Mouse (Mus musculus) lung, postnatal 36 days (tissue): Measurements from ENCODE around the gene A930017K11Rik.

Source experiments
- DNase-seq: peaks from one replicate; pipeline ENCODE4 v3.0.0; 2022; ENCODE audit warnings: mixed read lengths

A930017K11Rik gene

DNA sequence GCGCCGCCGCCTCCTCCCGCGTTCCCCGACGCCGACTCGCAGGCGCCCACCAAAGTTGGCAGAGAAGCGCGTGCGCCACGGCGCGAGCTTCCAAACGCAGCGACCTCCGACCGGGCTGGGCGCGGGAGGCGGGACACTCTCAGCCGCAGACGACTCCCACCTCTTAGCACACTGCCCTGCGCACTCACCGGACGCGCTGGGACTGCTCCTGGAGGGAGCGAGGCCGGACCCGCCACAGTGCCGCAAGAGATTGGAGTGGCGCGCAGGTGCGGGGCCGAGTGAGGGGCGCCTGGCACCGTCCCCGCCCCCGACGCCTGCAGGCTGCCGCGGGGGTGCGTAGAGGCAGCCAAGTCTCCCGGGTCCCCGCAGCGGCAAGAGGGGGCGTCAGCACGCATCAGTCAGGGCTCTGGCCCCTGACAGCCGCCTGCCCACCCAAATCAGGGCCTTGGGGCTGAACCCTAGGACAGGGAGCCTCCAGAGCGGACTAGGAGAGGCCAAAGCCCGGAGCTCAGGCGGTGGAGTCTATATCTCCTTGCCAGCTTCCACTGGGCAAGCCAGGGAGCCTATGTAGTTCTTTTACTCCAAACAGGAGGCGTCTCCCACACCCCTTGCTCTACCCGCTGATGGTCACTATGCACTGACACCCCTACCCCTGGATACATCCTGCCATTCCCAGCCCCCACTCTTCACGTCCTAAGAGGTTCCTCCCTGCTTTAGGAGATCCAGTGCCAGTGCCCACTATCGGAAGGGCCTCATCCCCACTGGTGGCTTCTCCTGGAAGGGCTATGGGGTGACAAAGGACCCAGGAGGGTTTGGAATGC is at the start of gene A930017K11Rik:
Gene A930017K11Rik (minus strand): TSS at position 763 of the 821 bp plus-strand sequence.
- no peak for DNase-seq

DNA sequence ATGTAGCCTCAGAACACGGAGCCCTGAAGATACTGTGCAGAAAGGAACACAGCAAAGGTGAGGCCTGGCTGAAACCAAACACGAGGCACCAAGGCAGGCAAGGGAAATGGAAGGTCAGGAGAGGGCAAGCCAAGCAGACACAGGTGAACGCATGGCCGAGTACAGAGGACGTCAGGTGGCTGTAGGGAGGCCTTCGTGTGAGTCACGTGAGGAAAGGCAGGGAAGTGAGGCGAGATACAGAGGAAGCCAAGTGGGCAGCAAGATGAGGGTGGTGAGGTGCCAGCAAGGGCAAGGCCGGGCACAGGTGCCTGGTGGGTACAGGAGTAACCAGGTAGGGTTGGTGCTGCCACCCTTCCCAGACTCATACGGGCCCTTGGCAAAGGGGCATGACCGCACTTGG is 46.1 kb upstream of the A930017K11Rik start:
- no peak for DNase-seq

DNA sequence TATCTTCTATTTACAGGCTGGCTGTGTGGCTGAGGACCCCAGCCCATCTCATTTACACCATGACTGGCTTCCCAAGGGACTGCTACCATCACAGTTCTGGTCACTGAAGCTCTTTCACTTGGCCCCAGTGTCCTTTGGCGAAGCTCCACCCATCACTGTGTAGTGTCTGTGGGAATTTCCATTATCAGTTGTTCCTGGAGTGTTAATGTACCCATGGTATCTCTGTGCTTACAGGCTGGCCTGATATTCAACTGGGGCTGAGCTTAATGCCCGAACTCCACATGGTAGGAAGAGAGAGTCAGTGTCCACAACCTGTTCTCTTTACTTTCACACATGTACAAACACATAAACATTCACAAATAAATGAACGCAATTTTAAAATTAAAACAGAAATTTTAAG is 41.1 kb upstream of the A930017K11Rik start:
- DNase-seq = no peak

DNA sequence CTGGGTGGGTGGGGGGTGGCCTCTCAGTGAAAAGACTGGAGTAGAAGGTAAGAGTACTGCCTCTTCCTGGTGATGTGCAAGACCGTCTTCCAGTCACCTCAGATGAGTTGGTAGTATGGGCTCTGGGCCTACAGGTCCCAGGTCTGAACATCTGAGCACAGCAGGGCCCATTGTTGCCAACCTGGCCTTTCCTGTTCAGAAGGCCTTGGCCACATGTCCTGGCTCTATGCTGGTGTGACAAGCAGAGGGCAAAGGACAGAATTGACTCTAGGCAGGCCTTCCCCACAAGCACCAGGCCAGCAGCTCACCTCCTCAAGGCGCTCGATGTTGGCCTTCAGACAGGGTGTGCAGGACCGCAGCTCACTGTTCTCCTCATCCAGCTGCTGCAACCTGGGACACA is 39.9 kb upstream of the A930017K11Rik start:
- no peak for DNase-seq

DNA sequence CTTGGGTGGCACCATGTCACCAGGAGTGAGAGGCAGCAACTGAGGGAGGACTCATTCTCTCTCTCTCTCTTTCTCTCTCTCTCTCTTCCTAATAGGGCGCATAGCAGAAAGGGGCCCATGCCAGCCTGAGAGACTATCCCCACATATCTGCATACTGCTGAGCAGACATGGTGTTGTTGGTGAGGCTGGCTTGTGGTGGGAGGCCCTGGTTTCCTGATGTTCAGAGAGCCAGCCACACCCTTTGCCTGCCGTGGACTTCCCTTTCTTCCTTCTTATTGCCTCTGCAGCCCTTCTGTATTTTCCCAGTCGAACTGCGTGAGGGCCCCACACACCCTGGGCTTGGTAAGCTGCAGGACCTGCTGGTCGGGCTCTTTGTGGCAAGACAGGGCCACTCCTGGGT is 38.0 kb upstream of the A930017K11Rik start:
- DNase-seq = peak; percentile 37

DNA sequence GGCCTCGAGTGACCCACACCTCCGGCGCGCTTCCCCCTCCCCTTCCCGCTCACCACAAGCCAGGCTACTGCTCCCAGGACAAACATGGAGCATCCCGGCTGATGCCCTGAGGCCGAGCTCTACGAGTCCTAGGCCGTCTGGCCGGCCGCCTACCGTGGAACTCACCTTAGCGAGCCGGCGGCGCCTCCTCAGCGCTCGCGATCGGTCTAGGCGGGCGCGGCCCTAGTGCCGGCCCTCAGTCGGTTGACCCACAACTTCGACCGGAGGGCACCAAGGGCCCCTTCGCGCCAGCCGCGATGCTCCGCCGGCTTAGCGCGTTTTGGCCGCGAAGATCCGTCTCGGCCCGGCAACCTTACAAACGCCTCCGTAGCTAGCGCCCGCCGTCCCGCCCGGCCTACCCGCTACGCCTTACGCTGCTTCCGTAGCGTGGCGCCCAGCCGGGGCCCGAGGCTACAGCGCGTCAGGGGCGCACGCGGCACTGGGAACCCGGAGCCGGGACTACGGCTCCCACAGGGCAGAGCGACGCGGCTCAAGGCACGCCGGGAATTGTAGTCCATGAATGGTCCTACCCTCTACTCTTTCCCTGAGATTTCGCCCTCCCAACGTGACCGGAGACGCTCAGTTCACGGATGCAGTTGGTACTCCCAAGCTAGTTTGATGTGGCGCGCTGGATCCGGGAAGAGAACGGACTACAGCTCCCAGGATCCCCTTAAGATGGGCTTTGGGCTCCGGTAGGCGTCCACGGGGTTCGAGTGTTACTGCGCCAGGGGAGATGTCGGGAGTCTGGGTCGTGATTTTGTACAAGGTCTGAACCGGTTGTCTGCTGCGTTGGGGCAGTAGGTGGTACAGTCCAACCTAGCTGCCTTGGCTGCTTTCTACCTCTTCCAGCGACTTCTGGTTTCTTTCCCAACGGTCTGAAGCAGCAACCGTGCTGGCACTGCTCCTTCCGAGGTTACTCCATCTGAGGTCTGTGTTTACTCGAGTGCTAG is 33.2 kb upstream of the A930017K11Rik start, which contains the start of gene Capn15:
Gene Capn15 (minus strand): TSS at position 491 of the 989 bp plus-strand sequence.
- DNase-seq = peak; percentile 96

DNA sequence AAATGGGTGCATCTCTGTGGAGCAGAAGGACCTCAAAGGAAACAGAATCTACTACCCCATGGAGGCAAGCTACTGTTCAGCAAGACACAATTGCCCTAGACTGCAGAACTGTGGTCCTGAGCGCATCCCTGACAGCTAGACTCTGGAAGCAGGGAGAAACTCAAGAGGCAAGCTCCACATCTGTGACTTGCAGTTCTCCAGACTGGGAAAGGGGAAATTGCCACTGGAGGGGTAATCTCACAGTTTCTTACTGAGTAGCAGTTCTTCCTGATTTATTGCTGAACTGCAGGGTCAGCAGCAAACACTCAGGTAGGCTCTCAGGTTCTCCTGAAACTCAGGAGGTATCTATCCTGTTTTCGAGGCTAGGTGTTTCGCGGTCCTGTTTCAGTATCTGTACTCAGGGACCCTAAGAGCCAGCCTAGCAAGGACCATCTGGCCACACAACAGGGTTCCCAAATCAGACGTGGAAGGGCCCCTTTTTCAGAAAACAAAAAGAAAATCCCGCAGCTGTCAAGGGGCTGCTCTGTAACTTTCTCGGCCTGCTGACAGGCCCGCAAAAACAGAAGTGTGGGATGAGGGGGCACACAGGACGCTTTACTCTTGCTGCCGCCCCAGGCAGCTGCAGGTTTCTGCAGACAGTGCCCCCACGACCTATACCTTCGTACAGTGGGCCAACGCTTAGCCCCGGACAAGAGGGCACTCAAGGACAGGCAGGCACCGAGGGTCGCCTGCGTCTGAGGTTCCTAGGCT is 32.4 kb upstream of the A930017K11Rik start:
- DNase-seq = no peak

DNA sequence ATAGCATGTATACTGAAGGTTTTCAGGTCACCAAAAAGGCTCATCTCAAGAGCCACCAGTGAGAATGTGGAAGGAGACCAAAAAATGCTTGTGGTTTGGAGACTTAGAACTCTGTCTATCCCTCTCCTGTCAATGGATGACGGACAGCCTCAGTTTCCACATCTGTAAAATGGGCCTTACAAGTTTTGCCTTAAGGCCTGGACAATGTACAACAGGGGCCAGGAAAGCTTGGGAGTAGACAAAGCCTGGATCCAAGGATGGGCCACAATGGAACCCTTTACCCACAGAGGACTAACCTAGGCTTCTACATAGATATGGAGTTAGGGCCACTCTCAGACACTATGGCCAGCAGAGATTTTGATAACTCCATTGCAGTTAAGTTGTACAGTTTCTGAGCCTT is 31.7 kb upstream of the A930017K11Rik start:
- DNase-seq = no peak

DNA sequence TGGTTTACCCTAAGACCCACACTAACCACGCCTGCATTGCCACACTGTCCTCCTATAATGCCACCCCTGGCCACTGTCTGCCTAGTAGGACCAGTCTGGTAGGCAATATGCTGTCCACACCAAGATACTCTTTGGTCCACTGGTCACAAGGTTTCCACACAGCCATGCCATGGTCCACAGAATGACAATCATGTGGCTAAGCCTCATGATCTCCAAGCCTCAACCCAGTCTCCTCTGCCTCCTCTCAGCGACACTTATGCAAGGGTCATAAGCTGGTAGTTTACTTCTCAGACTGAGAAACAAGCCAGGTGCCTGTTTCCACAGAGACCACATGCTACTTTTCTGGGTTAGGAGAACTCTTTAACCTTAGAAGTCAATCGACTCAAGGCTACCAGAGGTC is 30.5 kb upstream of the A930017K11Rik start:
- DNase-seq = peak; percentile 54

DNA sequence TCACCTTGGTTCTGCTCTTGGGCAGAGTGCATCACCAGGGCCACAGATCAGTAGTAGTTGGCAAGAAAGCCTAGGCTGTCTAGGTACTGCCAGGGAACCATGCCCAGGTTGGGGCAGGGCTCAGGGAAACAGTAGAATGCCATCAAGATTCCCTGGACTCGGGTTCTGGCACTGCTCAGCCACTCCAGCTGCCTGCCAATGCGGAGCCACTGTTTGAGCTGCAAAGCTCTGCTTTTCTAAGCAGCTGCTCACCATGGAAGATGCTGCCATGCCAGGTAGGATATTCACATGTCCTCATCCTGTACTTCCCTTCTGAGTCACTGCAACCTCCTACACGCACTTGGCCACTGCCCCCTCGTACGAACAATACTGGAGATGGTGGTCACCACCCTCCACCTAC is 28.5 kb upstream of the A930017K11Rik start:
- peak; percentile 14 for DNase-seq

DNA sequence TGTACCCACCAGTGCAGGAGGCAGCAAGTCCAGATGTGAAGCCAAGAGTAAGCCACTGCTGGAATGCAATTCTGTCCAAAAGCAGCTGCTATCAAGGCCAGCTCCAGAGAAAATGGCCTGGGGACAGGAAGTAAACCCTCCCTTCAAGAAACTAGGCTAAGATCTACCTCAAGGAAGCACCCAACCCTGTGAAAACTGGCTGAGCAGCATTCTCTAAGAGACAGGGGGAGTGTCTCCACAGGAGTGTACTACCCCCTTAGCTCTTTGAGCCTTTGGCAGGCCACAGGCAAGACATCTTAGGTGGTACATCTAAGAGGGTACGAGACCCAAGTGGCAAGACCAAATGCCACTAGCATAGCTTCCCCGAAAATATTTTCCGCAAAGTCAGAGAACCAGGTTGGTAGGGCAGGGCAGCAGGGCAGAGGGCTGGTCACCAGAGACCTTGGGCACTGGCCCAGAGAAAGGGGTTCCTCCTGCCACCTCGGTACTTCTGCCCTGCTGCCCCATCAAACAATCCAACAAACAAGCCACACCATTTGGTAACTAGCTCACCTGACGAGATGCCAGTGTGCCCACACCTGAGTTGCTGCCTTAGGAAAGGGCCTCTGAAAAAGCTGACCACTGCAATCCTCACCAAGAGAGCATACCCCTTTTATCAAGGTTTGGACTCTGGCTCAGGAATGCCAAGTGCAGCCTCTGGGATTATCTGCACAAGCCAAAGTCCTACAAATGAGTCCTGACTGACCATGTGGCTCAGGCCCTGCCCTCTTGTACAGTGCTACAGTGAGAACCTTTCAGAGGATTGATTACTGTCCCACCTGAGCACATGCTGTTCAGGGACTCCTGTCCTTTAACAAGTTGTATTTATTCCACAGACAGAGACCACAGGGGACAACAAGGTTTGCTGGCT is 27.7 kb upstream of the A930017K11Rik start:
- DNase-seq = no peak

DNA sequence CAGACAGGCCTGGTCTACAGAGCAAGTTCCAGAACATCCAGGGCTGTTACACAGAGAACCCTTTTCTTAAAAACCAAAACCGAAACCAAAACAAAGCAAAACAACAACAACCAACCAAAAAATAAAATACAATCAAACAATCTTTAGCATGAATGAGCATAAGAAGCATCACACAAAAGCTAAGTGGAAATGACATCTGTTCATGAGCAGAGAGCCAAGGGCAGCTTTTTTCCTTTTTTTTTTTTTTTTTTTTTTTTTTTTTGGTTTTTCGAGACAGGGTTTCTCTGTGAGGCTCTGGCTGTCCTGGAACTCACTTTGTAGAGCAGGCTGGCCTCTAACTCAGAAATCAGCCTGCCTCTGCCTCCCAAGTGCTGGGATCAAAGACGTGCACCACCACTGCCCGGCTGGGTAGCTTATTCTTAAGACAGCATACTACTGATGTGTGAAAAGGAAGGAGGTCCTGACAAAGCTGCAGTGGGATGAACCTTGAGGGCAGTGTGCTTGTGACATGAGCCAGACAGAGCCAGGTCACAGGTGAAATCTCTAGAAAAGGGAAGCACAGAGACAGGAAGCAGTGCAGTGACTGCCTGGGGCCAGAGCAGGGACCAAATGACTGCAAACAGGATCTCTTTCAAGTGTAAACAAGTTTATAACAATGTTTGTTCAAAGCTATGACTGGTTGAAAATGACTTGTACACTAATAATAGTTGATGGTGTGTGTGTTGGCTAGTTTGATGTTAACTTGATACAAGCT is 18.8 kb upstream of the A930017K11Rik start:
- peak; percentile 25 for DNase-seq

DNA sequence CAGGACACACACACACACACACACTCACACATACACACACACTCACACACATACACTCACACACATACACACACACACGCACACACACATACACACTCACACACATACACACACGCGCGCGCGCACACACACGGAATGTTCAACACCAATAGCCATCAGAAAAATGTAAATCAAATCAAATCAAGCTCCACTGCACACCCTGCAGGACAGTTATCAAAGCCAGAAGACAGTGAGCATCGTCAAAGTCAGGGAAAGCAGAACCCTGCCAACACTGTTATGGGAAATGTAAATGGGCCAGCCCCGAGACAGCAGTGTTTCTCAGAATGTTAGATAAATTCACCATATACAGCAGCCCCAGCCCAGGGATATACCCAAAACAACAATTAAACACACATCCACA is 18.1 kb upstream of the A930017K11Rik start:
- DNase-seq = no peak

DNA sequence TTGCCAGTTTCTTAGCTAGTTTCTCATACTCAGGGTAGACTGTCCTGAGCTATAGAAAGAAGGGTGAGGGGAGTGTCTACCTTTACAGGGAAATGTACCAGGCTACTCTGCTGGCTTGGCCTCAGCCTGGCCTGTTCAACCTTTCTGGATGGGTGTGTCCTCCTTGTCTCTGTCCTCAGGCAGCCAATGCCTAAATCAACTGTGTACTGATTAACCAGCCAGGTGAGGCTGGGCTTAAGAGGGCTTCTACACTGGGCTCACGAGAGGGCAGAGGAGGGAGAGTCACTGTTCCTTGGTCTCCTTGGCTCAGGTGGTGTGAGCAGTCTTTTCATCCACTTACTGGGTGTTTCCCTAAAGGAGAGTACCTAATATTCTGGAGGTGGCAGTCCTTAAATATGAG is 15.8 kb upstream of the A930017K11Rik start:
- peak; percentile 66 for DNase-seq

DNA sequence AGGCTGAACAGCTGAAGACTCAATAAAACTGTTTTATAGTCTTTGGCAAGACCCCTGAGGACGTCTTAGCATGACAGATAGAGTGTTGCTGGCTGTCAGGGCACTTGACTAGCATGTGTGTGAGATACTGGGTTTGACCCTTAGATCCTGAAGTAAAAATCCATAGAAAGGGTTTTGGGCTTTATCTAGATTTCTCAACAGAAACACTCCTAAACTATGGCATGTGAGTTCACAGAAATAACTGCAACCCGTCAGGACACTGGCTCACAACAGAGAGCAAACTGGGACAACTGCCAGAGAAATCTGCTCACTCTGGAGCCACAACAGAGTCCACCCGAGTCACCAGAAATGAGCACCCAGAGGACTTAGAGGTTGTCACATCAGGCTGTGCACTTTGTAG is 15.3 kb upstream of the A930017K11Rik start:
- DNase-seq = no peak

DNA sequence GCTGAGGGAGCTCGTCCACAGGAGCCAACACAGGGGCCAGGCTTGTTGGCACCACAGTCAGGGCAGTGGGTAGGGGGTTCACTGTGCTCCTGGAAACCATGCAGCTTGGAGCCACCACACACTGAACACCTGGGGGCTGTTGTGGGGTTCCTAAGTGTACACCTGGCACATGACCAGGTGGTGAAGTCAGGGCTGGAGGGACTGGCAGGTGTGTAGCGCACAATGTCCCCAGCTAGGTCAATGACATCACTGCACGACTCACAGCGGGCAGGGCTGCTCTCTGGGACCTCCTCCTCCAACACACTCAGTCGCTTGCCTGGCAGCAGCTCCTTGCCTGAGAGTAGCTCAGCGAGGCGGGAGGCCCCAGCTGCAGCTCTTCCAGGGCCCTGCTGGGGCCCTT is 11.9 kb upstream of the A930017K11Rik start:
- DNase-seq = no peak

DNA sequence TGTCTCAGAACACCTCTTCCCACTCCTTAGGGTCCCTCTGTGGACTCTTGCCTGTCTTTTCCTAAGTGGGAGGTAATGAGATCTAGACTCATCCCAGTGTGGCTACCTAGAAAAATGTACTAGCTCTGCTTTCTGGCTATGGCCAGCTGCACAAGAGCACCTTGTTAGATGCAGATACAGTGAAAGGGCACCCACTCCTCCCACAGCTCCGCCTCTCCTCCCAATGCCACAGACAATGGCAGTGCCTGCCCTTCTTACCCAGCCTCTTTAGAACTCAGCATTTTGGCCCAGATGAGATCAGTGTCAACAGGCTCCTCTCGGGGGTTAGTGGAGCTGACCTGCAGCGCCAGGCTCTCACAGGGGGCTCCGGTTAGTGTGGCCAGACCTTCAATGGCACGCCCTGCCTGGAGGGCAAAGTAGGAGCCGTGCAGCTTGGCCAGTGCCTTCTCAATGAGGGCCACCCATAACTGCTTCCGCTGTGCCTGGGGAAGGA is 10.1 kb upstream of the A930017K11Rik start:
- DNase-seq = no peak

DNA sequence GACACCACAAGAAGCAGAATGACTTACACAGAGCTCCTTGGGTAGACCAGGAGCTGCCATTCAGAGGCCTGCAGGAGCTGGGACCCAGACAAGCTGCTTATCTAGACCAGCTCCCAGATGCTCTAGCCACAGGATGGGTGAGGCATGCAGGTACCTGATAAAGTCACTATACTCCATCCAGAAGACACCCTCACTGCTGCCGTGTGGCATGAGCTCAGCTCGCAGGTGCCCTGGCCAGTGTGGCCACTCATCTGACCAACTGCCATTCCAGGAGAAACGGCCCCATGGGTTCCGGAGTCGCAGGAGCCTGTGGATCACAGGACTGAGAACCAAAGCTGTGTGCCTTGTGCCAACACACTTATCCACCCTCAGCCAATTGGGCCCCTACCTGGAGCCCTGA is 9.2 kb upstream of the A930017K11Rik start:
- no peak for DNase-seq

DNA sequence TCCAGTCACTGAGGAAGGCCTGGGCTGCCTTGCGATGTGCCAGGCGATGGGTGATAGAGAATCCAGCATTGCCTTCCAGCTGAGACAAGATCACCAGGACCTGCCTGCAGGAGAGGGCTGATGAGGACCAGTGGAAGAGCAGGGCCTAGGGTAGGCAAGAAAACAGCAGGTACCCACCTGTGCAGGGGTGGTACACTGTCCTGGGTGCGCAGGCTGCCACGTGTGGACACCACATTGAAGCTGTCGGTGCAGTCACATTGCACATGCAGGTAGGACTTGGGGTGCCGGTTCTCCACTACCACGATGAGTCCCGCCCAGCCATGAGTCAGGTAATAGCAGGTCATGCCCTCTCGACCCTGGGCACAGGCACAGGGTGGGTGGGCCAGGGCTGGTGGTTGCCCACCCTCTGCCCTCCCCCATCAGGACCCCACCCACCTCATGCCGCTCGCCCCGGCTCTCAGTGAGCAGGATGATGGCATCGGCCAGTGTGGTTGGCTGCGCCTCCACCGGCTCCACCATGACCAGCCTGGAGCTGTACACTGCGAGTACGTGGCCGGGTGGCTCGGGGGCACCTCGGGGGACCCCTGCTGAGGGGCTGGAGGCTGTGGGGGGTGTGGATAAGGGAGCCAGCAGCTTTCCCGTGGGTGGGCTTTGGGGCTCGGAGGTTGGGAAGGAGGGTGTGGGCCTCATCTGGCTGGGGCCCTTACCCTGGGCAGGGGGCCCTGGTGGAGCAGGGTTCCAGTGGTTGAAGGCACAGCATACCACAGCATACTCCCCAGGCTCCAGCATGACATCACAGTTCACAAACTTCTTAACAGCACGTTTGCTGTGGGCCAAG is 7.5 kb upstream of the A930017K11Rik start:
- DNase-seq = no peak
